Mouse (Mus musculus) erythroblast, embryonic 14.5 days (primary cell): ENCODE measurements around the gene Cfap69.

Experiments
- GATA1 ChIP-seq: IDR thresholded peaks from 2 replicates; pipeline ENCODE4 v1.6.1; 2012; ENCODE audit warnings: low read length, inconsistent platforms, mixed read lengths
- TAL1 ChIP-seq: IDR thresholded peaks from 3 replicates; pipeline ENCODE4 v1.6.1; 2012; ENCODE audit warnings: low read length, inconsistent platforms, mixed read lengths

DNA sequence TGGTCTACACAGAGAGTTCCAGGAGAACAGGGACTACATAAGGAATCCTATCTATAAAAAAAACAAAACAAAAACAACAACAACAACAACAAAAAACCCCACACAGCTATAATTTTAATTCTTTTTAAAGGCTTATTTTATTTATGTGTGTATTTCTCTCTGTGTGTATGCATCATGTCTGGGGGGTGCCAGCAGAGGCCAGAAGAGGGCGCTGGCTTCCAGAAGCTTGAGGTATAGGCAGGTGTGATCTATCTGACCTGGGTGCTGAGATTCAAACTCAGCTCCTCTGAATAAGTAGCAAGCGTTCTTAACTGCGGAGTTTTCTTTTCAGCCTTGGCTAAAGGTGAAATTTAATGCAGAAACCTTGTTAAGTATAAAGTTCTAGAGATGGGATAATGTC is 76.4 kb downstream of the Cfap69 start:
- TF ChIP-seq GATA1 (no peak), TAL1 (no peak)
